Mouse (Mus musculus): Measurements from ENCODE around the gene Pax5. TPM values are rescaled to one million over a fixed set of nuclear protein-coding genes. Genes with fewer than 3 reads are reported as not detected.

The Pax5 gene
- polyA plus RNA-seq, 1 experiment from 2014 or later: 0.01 TPM

- under 1% methylated on average over 66 of the region's 66 CpGs for WGBS
- Histone ChIP-seq H3K4me1 (replicated peaks) (peaks cover 21% of the 10 kb centered on the region), H3K36me3 (no peaks in the 10 kb centered on the region), H3K4me3 (replicated peaks) (peak overlapping the region; percentile 43), H3K9me3 (no peaks in the 10 kb centered on the region), H3K9ac (no peak overlapping the region), H3K27me3 (replicated peaks) (peaks cover 94% of the 10 kb centered on the region), H3K4me2 (replicated peaks) (peak overlapping the region; percentile 93), H3K27ac (no peak overlapping the region)
- ATAC-seq: peak; percentile 66
These were observed 6.5 kb downstream of the Pax5 start for GRCm38 (mm10) chr4:44703686-44704368.

GRCm38 (mm10) chr4:44702891-44703685 is 7.2 kb downstream of the Pax5 start:
- Histone ChIP-seq H3K9me3 (no peaks in the 10 kb centered on the region), H3K9ac (no peak overlapping the region), H3K4me3 (replicated peaks) (peak overlapping the region; percentile 43), H3K36me3 (no peaks in the 10 kb centered on the region), H3K4me1 (replicated peaks) (peaks cover 21% of the 10 kb centered on the region), H3K27ac (no peak overlapping the region), H3K4me2 (replicated peaks) (peak overlapping the region; percentile 93), H3K27me3 (replicated peaks) (peaks cover 90% of the 10 kb centered on the region)
- no peak for ATAC-seq
- 2% methylated on average over 58 of the region's 58 CpGs for WGBS

DNA sequence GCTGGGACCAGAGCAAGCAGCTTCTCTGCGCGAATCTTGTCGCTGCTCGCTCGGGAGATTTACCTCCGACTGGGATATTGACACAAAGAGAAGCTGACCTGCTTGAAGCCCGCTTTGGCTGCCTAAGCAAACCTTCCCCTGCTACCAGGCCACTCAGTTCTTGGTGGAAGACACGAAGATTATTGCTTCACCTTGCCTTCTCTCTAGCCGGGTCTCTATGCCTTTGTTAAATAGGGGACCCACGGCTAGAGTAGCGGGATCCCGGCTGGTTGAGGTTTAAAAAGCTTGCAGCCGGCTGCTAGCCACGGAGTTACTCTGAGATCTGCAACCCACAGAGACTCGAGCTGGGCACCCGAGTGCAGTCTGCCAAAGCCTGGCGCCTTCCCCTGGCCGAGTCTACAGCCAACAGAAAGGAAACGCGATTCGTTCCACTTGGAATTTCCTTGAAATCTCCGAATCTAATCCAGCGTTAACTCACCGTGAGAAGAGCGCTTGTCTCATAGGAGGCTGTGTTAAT is 8.2 kb downstream of the Pax5 start:
- 2% methylated on average over 25 of the region's 25 CpGs for WGBS
- peaks cover 87% of the 10 kb centered on the region for H3K27me3 ChIP-seq (replicated peaks)

GRCm38 (mm10) chr4:44701513-44701912 is 8.8 kb downstream of the Pax5 start:
- Histone ChIP-seq H3K9me3 (no peaks in the 10 kb centered on the region), H3K4me1 (replicated peaks) (peaks cover 21% of the 10 kb centered on the region), H3K4me3 (replicated peaks) (no peak overlapping the region), H3K9ac (no peak overlapping the region), H3K27ac (no peak overlapping the region), H3K36me3 (no peaks in the 10 kb centered on the region), H3K4me2 (replicated peaks) (no peak overlapping the region), H3K27me3 (replicated peaks) (peaks cover 83% of the 10 kb centered on the region)
- 2% methylated on average over 9 of the region's 9 CpGs for WGBS
- no peak for ATAC-seq

More for the DNA sequence above, 8.2 kb downstream of the Pax5 start:
- ATAC-seq: no peak
- Histone ChIP-seq H3K9ac (no peak overlapping the region), H3K4me2 (replicated peaks) (no peak overlapping the region), H3K27ac (no peak overlapping the region), H3K9me3 (no peaks in the 10 kb centered on the region), H3K4me3 (replicated peaks) (no peak overlapping the region), H3K36me3 (no peaks in the 10 kb centered on the region), H3K4me1 (replicated peaks) (peaks cover 21% of the 10 kb centered on the region)

DNA sequence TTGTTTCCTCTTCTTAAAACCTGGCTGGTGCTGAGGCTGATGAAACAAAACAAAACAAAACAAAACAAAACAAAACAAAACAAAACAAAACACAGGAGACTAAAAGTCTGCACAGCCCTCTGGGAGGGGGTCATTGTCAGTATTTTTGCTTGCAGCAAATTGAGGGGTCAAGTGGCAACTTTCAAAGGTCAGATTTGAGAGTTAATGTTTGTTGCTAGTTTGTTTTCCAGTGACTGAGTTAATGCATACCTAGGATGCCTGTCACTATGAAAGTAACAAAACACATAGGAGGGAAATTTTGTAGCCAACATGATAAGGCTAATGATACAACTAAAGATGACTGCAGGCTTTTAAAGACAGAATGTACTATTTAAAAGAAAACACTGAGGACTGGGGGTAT is 13.6 kb downstream of the Pax5 start:
- Histone ChIP-seq H3K9ac (no peak overlapping the region), H3K27ac (no peak overlapping the region), H3K4me1 (replicated peaks) (no peaks in the 10 kb centered on the region), H3K36me3 (no peaks in the 10 kb centered on the region), H3K4me3 (replicated peaks) (no peak overlapping the region), H3K4me2 (replicated peaks) (no peak overlapping the region), H3K27me3 (replicated peaks) (peaks cover 46% of the 10 kb centered on the region), H3K9me3 (no peaks in the 10 kb centered on the region)
- ATAC-seq: no peak

DNA sequence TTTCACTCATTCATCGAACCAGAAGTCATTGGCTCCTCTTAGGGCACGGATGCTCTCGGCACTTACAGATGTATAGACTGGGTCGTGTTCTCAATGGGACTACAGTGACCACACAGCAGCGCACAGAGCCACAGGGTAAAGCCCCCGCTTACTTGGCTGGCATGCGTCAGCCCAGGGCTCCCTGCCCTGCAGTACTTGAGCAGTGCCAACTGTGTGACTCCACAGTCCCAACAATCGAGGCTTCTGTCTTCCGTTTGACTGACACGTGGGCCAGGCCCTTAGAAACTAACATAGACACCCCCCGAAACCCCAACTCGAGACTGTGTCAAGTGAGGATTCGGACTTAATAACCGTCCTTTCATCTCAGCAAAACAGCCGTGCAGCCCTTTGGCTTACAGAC is 15.9 kb downstream of the Pax5 start:
- no peak overlapping the region for H3K27ac ChIP-seq
- H3K4me2 ChIP-seq (replicated peaks): no peak overlapping the region
- no peak overlapping the region for H3K4me3 ChIP-seq (replicated peaks)
- H3K9me3 ChIP-seq: no peaks in the 10 kb centered on the region
- H3K36me3 ChIP-seq: no peaks in the 10 kb centered on the region
- H3K9ac ChIP-seq: no peak overlapping the region
- WGBS: 51% methylated on average over 15 of the region's 15 CpGs
- peaks cover 29% of the 10 kb centered on the region for H3K27me3 ChIP-seq (replicated peaks)
- no peaks in the 10 kb centered on the region for H3K4me1 ChIP-seq (replicated peaks)
- no peak for ATAC-seq

DNA sequence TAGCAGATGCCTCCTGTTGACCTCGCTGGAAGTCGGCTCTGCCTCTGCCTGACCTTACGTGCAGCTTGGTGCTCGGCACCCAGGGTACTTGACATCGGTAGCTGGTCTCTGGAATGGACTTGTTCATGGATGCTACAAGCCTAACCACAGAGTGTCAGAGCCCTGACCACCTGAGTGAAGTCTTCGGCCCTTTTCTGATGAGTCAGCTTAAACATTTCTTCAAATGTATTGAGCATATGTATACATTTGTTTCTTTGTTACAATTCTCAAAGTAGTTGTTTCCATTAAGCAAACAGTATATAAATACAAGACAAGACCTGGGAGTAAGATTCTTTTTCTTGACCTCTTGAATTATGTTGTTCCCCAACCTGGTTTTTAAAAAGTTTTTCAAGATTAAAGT is 24.7 kb downstream of the Pax5 start:
- no peaks in the 10 kb centered on the region for H3K4me1 ChIP-seq (replicated peaks)
- H3K4me3 ChIP-seq (replicated peaks): no peak overlapping the region
- H3K27me3 ChIP-seq (replicated peaks): peaks cover 3% of the 10 kb centered on the region; the same call in 1 of the 2 replicates
- no peak overlapping the region for H3K4me2 ChIP-seq (replicated peaks)
- H3K9ac ChIP-seq: no peak overlapping the region
- ATAC-seq: no peak
- no peaks in the 10 kb centered on the region for H3K36me3 ChIP-seq
- H3K9me3 ChIP-seq: no peaks in the 10 kb centered on the region
- H3K27ac ChIP-seq: no peak overlapping the region
- 65% methylated on average over 6 of the region's 6 CpGs for WGBS

DNA sequence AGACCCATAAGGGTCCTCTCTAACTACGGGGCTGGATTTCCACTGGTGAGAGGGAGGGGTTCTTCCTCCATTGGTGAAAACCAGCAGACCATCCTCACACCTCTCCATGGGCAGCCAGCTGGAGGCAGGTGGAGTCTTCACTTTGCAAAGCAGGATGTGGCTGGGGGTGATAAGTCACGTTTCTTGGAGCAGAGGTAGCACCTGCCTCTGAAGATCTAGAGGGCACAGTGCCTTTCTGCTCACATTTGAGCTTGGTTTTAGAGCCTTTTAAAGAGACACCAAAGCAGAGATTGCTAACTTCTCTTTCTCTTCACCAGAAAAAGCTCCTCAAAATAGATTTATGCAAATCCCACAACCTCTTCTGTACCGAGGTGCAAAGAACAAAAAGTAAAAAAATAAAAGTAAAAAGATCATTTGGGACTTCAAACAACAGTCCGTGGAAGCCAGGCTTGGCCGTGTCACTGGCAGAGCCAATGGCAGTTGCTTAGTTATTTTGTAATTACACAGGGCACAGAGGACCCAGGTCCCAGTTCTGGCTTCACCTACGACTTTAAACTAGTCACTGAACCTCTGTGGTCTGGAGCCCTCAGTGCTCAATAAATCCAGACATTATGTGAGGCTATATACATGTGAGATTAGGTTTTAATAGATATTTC is 29.9 kb downstream of the Pax5 start:
- no peak overlapping the region for H3K4me3 ChIP-seq (replicated peaks)
- H3K4me2 ChIP-seq (replicated peaks): no peak overlapping the region
- 55% methylated on average over 6 of the region's 6 CpGs for WGBS

DNA sequence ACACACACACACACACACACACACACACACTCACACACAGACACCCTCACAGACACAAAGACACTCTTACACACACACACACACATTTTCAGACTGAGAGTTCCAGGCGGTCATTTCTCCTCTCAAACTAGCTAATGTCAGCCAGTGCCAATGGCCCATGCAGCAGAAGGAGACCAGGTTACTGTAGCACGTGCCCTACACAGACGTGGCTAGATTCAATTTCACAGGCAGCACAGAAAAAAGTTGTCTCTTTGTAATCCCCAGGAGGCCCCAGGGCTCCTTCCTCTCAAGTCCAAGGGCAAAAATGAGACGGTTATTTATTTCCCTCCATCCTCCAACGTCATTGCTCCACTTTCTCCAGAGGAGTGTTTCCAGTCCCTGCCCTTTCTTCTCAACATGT is 31.6 kb downstream of the Pax5 start:
- Histone ChIP-seq H3K9me3 (no peaks in the 10 kb centered on the region), H3K4me2 (replicated peaks) (no peak overlapping the region), H3K27me3 (replicated peaks) (0 out of 2 replicates have a peak, but pooled peaks cover 2% of the 10 kb centered on the region), H3K9ac (no peak overlapping the region), H3K4me3 (replicated peaks) (no peak overlapping the region), H3K27ac (no peak overlapping the region), H3K36me3 (no peaks in the 10 kb centered on the region), H3K4me1 (replicated peaks) (no peaks in the 10 kb centered on the region)
- 46% methylated on average over 5 of the region's 5 CpGs for whole genome bisulfite sequencing
- no peak for ATAC-seq

More for the DNA sequence above, 29.9 kb downstream of the Pax5 start:
- ATAC-seq: no peak
- no peaks in the 10 kb centered on the region for H3K4me1 ChIP-seq (replicated peaks)
- H3K9ac ChIP-seq: no peak overlapping the region
- no peaks in the 10 kb centered on the region for H3K36me3 ChIP-seq
- peaks cover 5% of the 10 kb centered on the region; the same call in 1 of the 2 replicates for H3K27me3 ChIP-seq (replicated peaks)
- no peaks in the 10 kb centered on the region for H3K9me3 ChIP-seq
- no peak overlapping the region for H3K27ac ChIP-seq

GRCm38 (mm10) chr4:44678026-44678425 is 32.3 kb downstream of the Pax5 start:
- no peak overlapping the region for H3K4me3 ChIP-seq (replicated peaks)
- H3K27ac ChIP-seq: no peak overlapping the region
- no peak overlapping the region for H3K4me2 ChIP-seq (replicated peaks)
- no peaks in the 10 kb centered on the region for H3K4me1 ChIP-seq (replicated peaks)
- WGBS: 73% methylated on average over 3 of the region's 3 CpGs
- H3K27me3 ChIP-seq (replicated peaks): 0 out of 2 replicates have a peak, but pooled peaks cover 2% of the 10 kb centered on the region
- ATAC-seq: no peak
- H3K9ac ChIP-seq: no peak overlapping the region
- no peaks in the 10 kb centered on the region for H3K9me3 ChIP-seq
- H3K36me3 ChIP-seq: no peaks in the 10 kb centered on the region

GRCm38 (mm10) chr4:44674973-44675372 is 35.3 kb downstream of the Pax5 start:
- WGBS: 83% methylated on average over 8 of the region's 8 CpGs
- ATAC-seq: no peak
- Histone ChIP-seq H3K4me2 (replicated peaks) (no peak overlapping the region), H3K27me3 (replicated peaks) (no peaks in the 10 kb centered on the region), H3K9me3 (no peaks in the 10 kb centered on the region), H3K36me3 (no peaks in the 10 kb centered on the region), H3K9ac (no peak overlapping the region), H3K27ac (no peak overlapping the region), H3K4me1 (replicated peaks) (no peaks in the 10 kb centered on the region), H3K4me3 (replicated peaks) (no peak overlapping the region)

GRCm38 (mm10) chr4:44673726-44674125 is 36.6 kb downstream of the Pax5 start:
- Histone ChIP-seq H3K4me3 (replicated peaks) (no peak overlapping the region), H3K9me3 (no peaks in the 10 kb centered on the region), H3K4me1 (replicated peaks) (no peaks in the 10 kb centered on the region), H3K27ac (no peak overlapping the region), H3K4me2 (replicated peaks) (no peak overlapping the region), H3K9ac (no peak overlapping the region), H3K27me3 (replicated peaks) (no peaks in the 10 kb centered on the region), H3K36me3 (no peaks in the 10 kb centered on the region)
- no peak for ATAC-seq
- WGBS: 56% methylated on average over 9 of the region's 9 CpGs

All from intestine, embryonic 15.5 days (tissue).